Mouse (Mus musculus): ENCODE measurements around the gene Emsy.

- TF ChIP-seq EP300 (IDR thresholded peaks at IDR 0.05; ENCODE audit: low read depth) = no peak
- no peak for TF ChIP-seq CTCF (IDR thresholded peaks at IDR 0.05; ENCODE audit: low read depth)
Measured at GRCm38 (mm10) chr7:98577461-98577860, 79.1 kb downstream of the Emsy start.

Measured in heart, postnatal 0 days (tissue).